Mouse (Mus musculus): ENCODE results near the gene S100a5.

DNA sequence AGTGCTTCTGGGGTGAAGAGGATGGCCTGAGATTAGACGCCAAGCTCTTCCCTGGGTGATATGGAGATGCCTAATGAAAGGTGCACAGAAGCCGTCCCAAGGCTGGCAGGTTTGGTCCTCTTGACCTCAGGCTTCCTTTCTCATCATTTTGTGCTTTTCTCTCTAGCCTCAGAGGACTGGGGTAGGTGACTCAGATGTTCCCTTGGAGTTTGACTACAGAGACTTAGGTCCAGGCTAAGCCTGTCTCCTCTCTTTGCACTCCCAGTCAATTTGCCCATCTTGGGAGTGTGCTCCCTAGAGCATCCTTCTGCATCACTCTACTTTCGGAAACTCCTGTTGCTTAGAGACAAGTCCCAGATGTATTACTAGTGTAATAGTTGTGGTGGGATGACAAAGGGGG, 962 bp upstream of the S100a5 start:
- TF ChIP-seq POLR2A (IDR thresholded peaks at IDR 0.05; ENCODE audit: low read depth, low read length) (no peak; the same call in 1 of the 2 replicates), CTCF (IDR thresholded peaks at IDR 0.05; ENCODE audit: borderline replicate concordance, insufficient read depth, low read length) (no peak)
